Mouse (Mus musculus): ENCODE results near the gene Prss45. TPM values are rescaled to one million over a fixed set of nuclear protein-coding genes. Genes with fewer than 3 reads are reported as not detected.

The Prss45 gene
- total and polyA plus RNA-seq, 3 experiments: not detected

GRCm38 (mm10) chr9:110841438-110841837 is 7.0 kb downstream of the Prss45 start:
- in situ Hi-C loops (cut with MboI; ENCODE audit: low pct_ligation_motif_present, low pct_unique_long_range_greater_than_20kb, low sequenced_read_pairs): no loop called here
- dilution Hi-C loops (cut with MboI; ENCODE audit: extremely low pct_ligation_motif_present, extremely low pct_unique_long_range_greater_than_20kb, low sequenced_read_pairs): no loop called here
- no peak for TF ChIP-seq CHD2 (IDR thresholded peaks at IDR 0.05; ENCODE audit: low read length)
- no peak for TF ChIP-seq MAFK (IDR thresholded peaks at IDR 0.05; ENCODE audit: insufficient replicate concordance, low read length)
- TF ChIP-seq PAX5 (IDR thresholded peaks at IDR 0.05; ENCODE audit: low read length): no peak
- no peak for TF ChIP-seq SMC3 (IDR thresholded peaks at IDR 0.05; ENCODE audit: low read depth, low read length)
- H3K4me3 ChIP-seq (replicated peaks in 1 of 3; ENCODE audit: low read depth in 2 of 3, low read length in 2 of 3, poor library complexity in 1 of 3): no peak overlapping the region
- no peaks in the 10 kb centered on the region for H3K9me3 ChIP-seq (replicated peaks; ENCODE audit: low read length)
- peaks cover 1% of the 10 kb centered on the region for H3K27me3 ChIP-seq (replicated peaks)
- no peak for DNase-seq (ENCODE audit: extremely low read depth)
- H3K79me2 ChIP-seq (replicated peaks; ENCODE audit: control insufficient read depth, extremely low read depth, insufficient read depth, poor library complexity, severe bottlenecking): no peaks in the 10 kb centered on the region
- no peak overlapping the region for H3K9ac ChIP-seq (ENCODE audit: insufficient read depth, low read depth)
- peaks cover 0 to 2% of the 10 kb centered on the region in 2 experiments; a peak in 1 of 4 replicates for H3K4me1 ChIP-seq (ENCODE audit: control insufficient read depth in 1 of 2, insufficient read depth in 2 of 2)
- H3K36me3 ChIP-seq (replicated peaks in 1 of 2; ENCODE audit: control insufficient read depth in 1 of 2, insufficient read depth in 1 of 2, low read length in 1 of 2): no peaks in the 10 kb centered on the region
- no peak overlapping the region for H3K4me2 ChIP-seq (ENCODE audit: insufficient read depth, low read depth, poor library complexity, severe bottlenecking)
- no peak overlapping the region for H3K27ac ChIP-seq (ENCODE audit: insufficient read depth, low read depth)

- dilution Hi-C loops (cut with MboI; ENCODE audit: extremely low pct_ligation_motif_present, extremely low pct_unique_long_range_greater_than_20kb, low sequenced_read_pairs): no loop called here
- Histone ChIP-seq H3K9me3 (replicated peaks; ENCODE audit: low read length) (no peaks in the 10 kb centered on the region), H3K27ac (ENCODE audit: insufficient read depth, low read depth) (no peak within 1 kb of the TSS), H3K4me2 (ENCODE audit: insufficient read depth, low read depth, poor library complexity, severe bottlenecking) (no peak within 1 kb of the TSS), H3K4me3 (replicated peaks in 1 of 3; ENCODE audit: low read depth in 2 of 3, low read length in 2 of 3, poor library complexity in 1 of 3) (no peak within 1 kb of the TSS), H3K79me2 (replicated peaks; ENCODE audit: control insufficient read depth, extremely low read depth, insufficient read depth, poor library complexity, severe bottlenecking) (no peaks in the 10 kb centered on the region), H3K9ac (ENCODE audit: insufficient read depth, low read depth) (no peak within 1 kb of the TSS), H3K27me3 (replicated peaks) (no peaks in the 10 kb centered on the region), H3K36me3 (replicated peaks in 1 of 2; ENCODE audit: control insufficient read depth in 1 of 2, insufficient read depth in 1 of 2, low read length in 1 of 2) (no peaks in the 10 kb centered on the region), H3K4me1 (ENCODE audit: control insufficient read depth in 1 of 2, insufficient read depth in 2 of 2) (peaks cover 0 to 2% of the 10 kb centered on the region in 2 experiments; a peak in 1 of 4 replicates)
- in situ Hi-C loops (cut with MboI; ENCODE audit: low pct_ligation_motif_present, low pct_unique_long_range_greater_than_20kb, low sequenced_read_pairs): no loop called here
- no peak for DNase-seq (ENCODE audit: extremely low read depth)
- TF ChIP-seq ELF1 (IDR thresholded peaks at IDR 0.05; ENCODE audit: low read depth, low read length): no peak
- no peak for TF ChIP-seq SIN3A (IDR thresholded peaks at IDR 0.05; ENCODE audit: low read length)
- no peak for TF ChIP-seq ZC3H11A (IDR thresholded peaks at IDR 0.05; ENCODE audit: low read depth, low read length)
- TF ChIP-seq ETS1 (conservative IDR thresholded peaks at IDR 0.05; ENCODE audit: low read depth, low read length): no peak
- no peak for TF ChIP-seq ZNF384 (IDR thresholded peaks at IDR 0.05; ENCODE audit: low read depth, low read length)
- no peak for TF ChIP-seq MAX (IDR thresholded peaks at IDR 0.05; ENCODE audit: low read length)
- TF ChIP-seq TCF12 (IDR thresholded peaks at IDR 0.05; ENCODE audit: low read depth, low read length): no peak
- TF ChIP-seq NRF1 (IDR thresholded peaks at IDR 0.05; ENCODE audit: low read depth, low read length): no peak
- no peak for TF ChIP-seq RCOR1 (conservative IDR thresholded peaks at IDR 0.05; ENCODE audit: low read depth, low read length)
- no peak for TF ChIP-seq IRF4 (IDR thresholded peaks at IDR 0.05; ENCODE audit: low read depth, low read length)
- TF ChIP-seq BHLHE40 (IDR thresholded peaks at IDR 0.05; ENCODE audit: low read depth, low read length): no peak
- TF ChIP-seq MYC (IDR thresholded peaks at IDR 0.05; ENCODE audit: low read depth, low read length): no peak
- TF ChIP-seq CHD2 (IDR thresholded peaks at IDR 0.05; ENCODE audit: low read length): no peak
- TF ChIP-seq KAT2A (IDR thresholded peaks at IDR 0.05; ENCODE audit: insufficient replicate concordance, low read length): no peak
- TF ChIP-seq MAFK (IDR thresholded peaks at IDR 0.05; ENCODE audit: insufficient replicate concordance, low read length): no peak
- TF ChIP-seq ZMIZ1 (IDR thresholded peaks at IDR 0.05; ENCODE audit: low read depth, low read length): no peak
- no peak for TF ChIP-seq UBTF (IDR thresholded peaks at IDR 0.05; ENCODE audit: low read depth, low read length)
- TF ChIP-seq PAX5 (IDR thresholded peaks at IDR 0.05; ENCODE audit: low read length): no peak
- no peak for TF ChIP-seq MEF2A (IDR thresholded peaks at IDR 0.05; ENCODE audit: borderline replicate concordance, low read depth, low read length)
- no peak for TF ChIP-seq NELFE (IDR thresholded peaks at IDR 0.05; ENCODE audit: low read depth, low read length)
Measured at GRCm38 (mm10) chr9:110844206-110844605, 9.8 kb downstream of the Prss45 start, which contains the start of gene Prss46. TSS of gene Prss46 (plus strand) at chr9:110844506.

Measured in CH12.LX (cell line).